Mouse (Mus musculus) CH12.LX (cell line): ENCODE data around the gene Abr. TPM values are rescaled to one million over a fixed set of nuclear protein-coding genes. Genes with fewer than 3 reads are reported as not detected.

Source experiments
- DNase-seq: peaks from one replicate; pipeline ENCODE4 v3.0.0-alpha.2; 2013; ENCODE audit errors: extremely low read depth
- H3K27ac ChIP-seq: 2 replicates; pipeline ENCODE4 v1.5.1; 2012; ENCODE audit warnings: low read depth, mild to moderate bottlenecking, control low read depth, moderate library complexity; ENCODE audit not compliant: insufficient read depth
- H3K27me3 ChIP-seq: replicated peaks from 2 replicates; pipeline ENCODE3; 2012; ENCODE audit warnings: inconsistent platforms
- H3K36me3 ChIP-seq, 2 experiments: replicated peaks in 1 of 2; 2 replicates each; pipeline versions ENCODE3 to v1.6.1; 2012; ENCODE audit warnings: inconsistent platforms in 1 of 2, low read length in 1 of 2, mild to moderate bottlenecking in 1 of 2, mixed read lengths in 1 of 2, moderate library complexity in 1 of 2; ENCODE audit not compliant: control insufficient read depth in 1 of 2, insufficient read depth in 1 of 2
- H3K4me1 ChIP-seq, 2 experiments: 2 replicates each; pipeline ENCODE4 v1.6.1; 2012; ENCODE audit warnings: inconsistent platforms in 1 of 2, moderate library complexity in 1 of 2; ENCODE audit not compliant: insufficient read depth in 2 of 2, control insufficient read depth in 1 of 2
- H3K4me2 ChIP-seq: 2 replicates; pipeline ENCODE4 v1.6.1; 2012; ENCODE audit warnings: low read depth, mild to moderate bottlenecking, control low read depth; ENCODE audit not compliant: poor library complexity, insufficient read depth, severe bottlenecking
- H3K4me3 ChIP-seq, 3 experiments: fragments of 150-350 bp in 1 of 3; sonication (generic) in 1 of 3; replicated peaks in 1 of 3; 2 replicates each; pipeline versions ENCODE3 to v1.5.1; 2011 to 2012; ENCODE audit warnings: low read depth in 2 of 3, low read length in 2 of 3, mild to moderate bottlenecking in 2 of 3, moderate library complexity in 2 of 3, control low read depth in 1 of 3, improper control_type of control experiment in 1 of 3, inconsistent platforms in 1 of 3, mixed read lengths in 1 of 3; ENCODE audit not compliant: poor library complexity in 1 of 3
- H3K79me2 ChIP-seq: replicated peaks from 2 replicates; pipeline ENCODE4 v1.6.1; 2012; ENCODE audit warnings: mild to moderate bottlenecking, moderate library complexity; ENCODE audit not compliant: control insufficient read depth, poor library complexity, insufficient read depth, severe bottlenecking; ENCODE audit errors: extremely low read depth
- H3K9ac ChIP-seq: 2 replicates; pipeline ENCODE4 v1.6.1; 2012; ENCODE audit warnings: low read depth, mild to moderate bottlenecking, control low read depth, moderate library complexity; ENCODE audit not compliant: insufficient read depth
- H3K9me3 ChIP-seq: replicated peaks from 2 replicates; pipeline ENCODE3; 2012; ENCODE audit warnings: low read length, inconsistent platforms, mixed read lengths
- BHLHE40 ChIP-seq: IDR thresholded peaks from 2 replicates; pipeline ENCODE4 v1.6.1; 2011; ENCODE audit warnings: mild to moderate bottlenecking, low read depth, low read length, improper control_type of control experiment
- CHD1 ChIP-seq: IDR thresholded peaks from 2 replicates; pipeline ENCODE4 v1.6.1; 2012; ENCODE audit warnings: low read depth, low read length, improper control_type of control experiment, inconsistent platforms
- CHD2 ChIP-seq: IDR thresholded peaks from 2 replicates; pipeline ENCODE4 v1.6.1; 2011; ENCODE audit warnings: low read length, improper control_type of control experiment
- CTCF ChIP-seq, 2 experiments: IDR thresholded peaks in 1 of 2; conservative IDR thresholded peaks in 1 of 2; 2 replicates each; pipeline ENCODE4 v1.5.1; 2011 to 2012; ENCODE audit warnings: low read depth in 2 of 2, low read length in 2 of 2, improper control_type of control experiment in 1 of 2, inconsistent platforms in 1 of 2, mild to moderate bottlenecking in 1 of 2, moderate library complexity in 1 of 2
- E2F4 ChIP-seq: IDR thresholded peaks from 2 replicates; pipeline ENCODE4 v1.6.1; 2011; ENCODE audit warnings: low read depth, low read length, improper control_type of control experiment; ENCODE audit not compliant: insufficient replicate concordance
- ELF1 ChIP-seq: IDR thresholded peaks from 2 replicates; pipeline ENCODE4 v1.6.1; 2014; ENCODE audit warnings: low read depth, mild to moderate bottlenecking, inconsistent platforms, low read length, improper control_type of control experiment
- EP300 ChIP-seq: IDR thresholded peaks from 2 replicates; pipeline ENCODE4 v1.6.1; 2011; ENCODE audit warnings: low read length, improper control_type of control experiment
- ETS1 ChIP-seq: conservative IDR thresholded peaks from 2 replicates; pipeline ENCODE4 v1.6.1; 2012; ENCODE audit warnings: low read depth, mild to moderate bottlenecking, inconsistent platforms, low read length, improper control_type of control experiment, moderate library complexity
- GABPA ChIP-seq: IDR thresholded peaks from 2 replicates; pipeline ENCODE4 v1.6.1; 2012; ENCODE audit warnings: low read depth, low read length, improper control_type of control experiment, inconsistent platforms; ENCODE audit not compliant: insufficient replicate concordance
- IRF4 ChIP-seq: IDR thresholded peaks from 2 replicates; pipeline ENCODE4 v1.6.1; 2014; ENCODE audit warnings: low read depth, mild to moderate bottlenecking, inconsistent platforms, low read length, improper control_type of control experiment
- JUN ChIP-seq: IDR thresholded peaks from 2 replicates; pipeline ENCODE4 v1.6.1; 2011; ENCODE audit warnings: low read depth, mild to moderate bottlenecking, low read length, improper control_type of control experiment, moderate library complexity; ENCODE audit not compliant: insufficient read depth
- JUND ChIP-seq: conservative IDR thresholded peaks from 2 replicates; pipeline ENCODE4 v1.6.1; 2011; ENCODE audit warnings: low read depth, low read length, improper control_type of control experiment
- MAFK ChIP-seq: IDR thresholded peaks from 2 replicates; pipeline ENCODE4 v1.6.1; 2011; ENCODE audit warnings: low read length, improper control_type of control experiment; ENCODE audit not compliant: insufficient replicate concordance
- MAX ChIP-seq: IDR thresholded peaks from 2 replicates; pipeline ENCODE4 v1.6.1; 2011; ENCODE audit warnings: low read length, improper control_type of control experiment
- MAZ ChIP-seq: IDR thresholded peaks from 2 replicates; pipeline ENCODE4 v1.6.1; 2012; ENCODE audit warnings: low read depth, mild to moderate bottlenecking, inconsistent platforms, low read length, improper control_type of control experiment, moderate library complexity
- MEF2A ChIP-seq: IDR thresholded peaks from 2 replicates; pipeline ENCODE4 v1.6.1; 2014; ENCODE audit warnings: low read depth, mild to moderate bottlenecking, inconsistent platforms, low read length, improper control_type of control experiment, borderline replicate concordance
- MXI1 ChIP-seq: IDR thresholded peaks from 2 replicates; pipeline ENCODE4 v1.6.1; 2011; ENCODE audit warnings: mild to moderate bottlenecking, low read depth, low read length, improper control_type of control experiment
- MYC ChIP-seq: IDR thresholded peaks from 2 replicates; pipeline ENCODE4 v1.6.1; 2011; ENCODE audit warnings: low read depth, mild to moderate bottlenecking, improper control_type of control experiment, low read length
- NELFE ChIP-seq: IDR thresholded peaks from 2 replicates; pipeline ENCODE4 v1.6.1; 2011; ENCODE audit warnings: low read depth, low read length, improper control_type of control experiment
- NRF1 ChIP-seq: IDR thresholded peaks from 2 replicates; pipeline ENCODE4 v1.6.1; 2014; ENCODE audit warnings: low read depth, mild to moderate bottlenecking, inconsistent platforms, low read length, improper control_type of control experiment, moderate library complexity
- PAX5 ChIP-seq: IDR thresholded peaks from 2 replicates; pipeline ENCODE4 v1.6.1; 2012; ENCODE audit warnings: low read length, inconsistent platforms, mixed read lengths
- POLR2AphosphoS2 ChIP-seq: IDR thresholded peaks from 2 replicates; pipeline ENCODE4 v1.6.1; 2011; ENCODE audit warnings: low read depth, low read length, improper control_type of control experiment
- RAD21 ChIP-seq: IDR thresholded peaks from 2 replicates; pipeline ENCODE4 v1.6.1; 2011; ENCODE audit warnings: low read depth, mild to moderate bottlenecking, low read length, improper control_type of control experiment, moderate library complexity
- RCOR1 ChIP-seq: conservative IDR thresholded peaks from 2 replicates; pipeline ENCODE4 v1.6.1; 2012; ENCODE audit warnings: low read depth, mild to moderate bottlenecking, inconsistent platforms, low read length, improper control_type of control experiment
- SIN3A ChIP-seq: IDR thresholded peaks from 2 replicates; pipeline ENCODE4 v1.6.1; 2012; ENCODE audit warnings: low read length, improper control_type of control experiment, inconsistent platforms
- SMC3 ChIP-seq: IDR thresholded peaks from 2 replicates; pipeline ENCODE4 v1.6.1; 2011; ENCODE audit warnings: low read depth, low read length, improper control_type of control experiment
- TBP ChIP-seq: conservative IDR thresholded peaks from 2 replicates; pipeline ENCODE4 v1.6.1; 2011; ENCODE audit warnings: low read depth, low read length, improper control_type of control experiment
- TCF12 ChIP-seq: IDR thresholded peaks from 2 replicates; pipeline ENCODE4 v1.6.1; 2014; ENCODE audit warnings: low read depth, mild to moderate bottlenecking, inconsistent platforms, low read length, improper control_type of control experiment
- UBTF ChIP-seq: IDR thresholded peaks from 2 replicates; pipeline ENCODE4 v1.6.1; 2012; ENCODE audit warnings: low read depth, mild to moderate bottlenecking, inconsistent platforms, low read length, improper control_type of control experiment, moderate library complexity
- USF1 ChIP-seq: IDR thresholded peaks from 2 replicates; pipeline ENCODE4 v1.6.1; 2014; ENCODE audit warnings: low read depth, mild to moderate bottlenecking, inconsistent platforms, low read length, improper control_type of control experiment
- USF2 ChIP-seq: conservative IDR thresholded peaks from 2 replicates; pipeline ENCODE4 v1.6.1; 2011; ENCODE audit warnings: low read depth, low read length, improper control_type of control experiment
- ZC3H11A ChIP-seq: IDR thresholded peaks from 2 replicates; pipeline ENCODE4 v1.6.1; 2012; ENCODE audit warnings: low read depth, mild to moderate bottlenecking, inconsistent platforms, low read length, improper control_type of control experiment
- ZKSCAN1 ChIP-seq: IDR thresholded peaks from 2 replicates; pipeline ENCODE4 v1.6.1; 2012; ENCODE audit warnings: low read depth, inconsistent platforms, low read length, improper control_type of control experiment, borderline replicate concordance
- ZMIZ1 ChIP-seq: IDR thresholded peaks from 2 replicates; pipeline ENCODE4 v1.6.1; 2012; ENCODE audit warnings: low read depth, mild to moderate bottlenecking, inconsistent platforms, low read length, improper control_type of control experiment
- ZNF384 ChIP-seq: IDR thresholded peaks from 2 replicates; pipeline ENCODE4 v1.6.1; 2012; ENCODE audit warnings: low read depth, low read length, improper control_type of control experiment, inconsistent platforms
- dilution Hi-C: fragments of 300-500 bp; cut with MboI; formaldehyde crosslinking; loops from 2 replicates; pipeline ENCODE4 v1.14.3; 2020; ENCODE audit warnings: low sequenced_read_pairs; ENCODE audit not compliant: extremely low pct_unique_long_range_greater_than_20kb, extremely low pct_ligation_motif_present
- in situ Hi-C: fragments of 300-500 bp; cut with MboI; formaldehyde crosslinking; loops from 3 replicates; pipeline ENCODE4 v1.14.3; 2019; ENCODE audit warnings: low sequenced_read_pairs, low pct_ligation_motif_present, low pct_unique_long_range_greater_than_20kb, mixed read lengths
- polyA plus RNA-seq: library from polyadenylated mRNA; unstranded; fragments of >175 nt; gene quantifications from 2 replicates; pipeline ENCODE4 v1.2.1, GENCODE M21; 2012; ENCODE audit warnings: low read depth; ENCODE audit not compliant: insufficient read length
- total RNA-seq, 2 experiments: library from RNA; depleted of rRNA; stranded (reverse); fragments of 300-350 nt in 1 of 2; fragments of >200 nt in 1 of 2; gene quantifications; 2 replicates each; pipeline ENCODE4 v1.2.3; 2012 to 2014

The Abr gene
- total and polyA plus RNA-seq, 3 experiments, result 21.0 to 49.5 (median 37.4) TPM

- dilution Hi-C loops, result no loop called here
- H3K9ac ChIP-seq, result peak overlapping the region; percentile 69
- no peaks in the 10 kb centered on the region for H3K27me3 ChIP-seq
- H3K4me3 ChIP-seq, result peak overlapping the region; percentile 70 to 85 (median 83)
- no peak for TF ChIP-seq ELF1
- TF ChIP-seq MEF2A, result no peak
- TF ChIP-seq BHLHE40, result no peak; the same call in 1 of the 2 replicates
- no peak for TF ChIP-seq E2F4
- TF ChIP-seq CHD1, result no peak
- TF ChIP-seq MAX, result peak; percentile 34; the same call in 1 of the 2 replicates
- TF ChIP-seq RCOR1, result no peak
- TF ChIP-seq USF1, result no peak
- no peak for TF ChIP-seq RAD21
- TF ChIP-seq TCF12, result no peak
- TF ChIP-seq ZC3H11A, result no peak
- TF ChIP-seq MAZ, result no peak
- no peak; the same call in 1 of the 2 replicates for TF ChIP-seq EP300
- peak; percentile 29; the same call in 1 of the 2 replicates for TF ChIP-seq MXI1
- no peak for TF ChIP-seq POLR2AphosphoS2
- no peak for TF ChIP-seq UBTF
- 0 out of 2 replicates have a peak, but pooled peaks have one; percentile 27 for TF ChIP-seq IRF4
- TF ChIP-seq SIN3A, result peak; percentile 56; the same call in 1 of the 2 replicates
- TF ChIP-seq ZNF384, result no peak
- no peak for TF ChIP-seq NRF1
- no peak for TF ChIP-seq CHD2
- no peak for TF ChIP-seq USF2
- no peak for TF ChIP-seq PAX5
- no peak for TF ChIP-seq SMC3
- TF ChIP-seq CTCF (conservative IDR thresholded peaks at IDR 0.05 in 1 of 2, IDR thresholded peaks at IDR 0.05 in 1 of 2; ENCODE audit: low read depth in 2 of 2, low read length in 2 of 2), result no peak
- no peak for TF ChIP-seq ZKSCAN1
- no peak for TF ChIP-seq JUND
- no peak for TF ChIP-seq ZMIZ1
- TF ChIP-seq MAFK, result no peak
- no peak for TF ChIP-seq JUN
- TF ChIP-seq ETS1, result peak; percentile 83
- TF ChIP-seq GABPA, result no peak
- 0 out of 2 replicates have a peak, but pooled peaks have one; percentile 19 for TF ChIP-seq MYC
- TF ChIP-seq NELFE, result no peak
- TF ChIP-seq TBP, result no peak
- no peaks in the 10 kb centered on the region for H3K9me3 ChIP-seq
- peak overlapping the region; percentile 49 for H3K4me2 ChIP-seq
- H3K27ac ChIP-seq, result peak overlapping the region; percentile 44; the same call in 1 of the 2 replicates
- H3K36me3 ChIP-seq, result peaks cover 0 to 25% of the 10 kb centered on the region in 2 experiments
- DNase-seq, result peak; percentile 56
- 0 out of 2 replicates have a peak, but pooled peaks cover 4% of the 10 kb centered on the region for H3K79me2 ChIP-seq
- peaks cover 43 to 69% of the 10 kb centered on the region in 2 experiments for H3K4me1 ChIP-seq
- in situ Hi-C loops, result loop anchor here (5.0 kb wide), 1 partner anchor 37 kb away; no protein-coding TSS in a partner anchor
Measured at GRCm38 (mm10) chr11:76493811-76494274, 128.3 kb downstream of the Abr start.
